Mouse (Mus musculus) NIH3T3 (cell line): ENCODE results near the gene S100a6.
A peak's percentile ranks its signal among the peaks of the same experiment; 100 is the strongest.

Experiments
- DNase-seq: peaks from one replicate; pipeline ENCODE4 v3.0.0-alpha.2; 2012; ENCODE audit warnings: low read depth

S100a6 gene

DNA sequence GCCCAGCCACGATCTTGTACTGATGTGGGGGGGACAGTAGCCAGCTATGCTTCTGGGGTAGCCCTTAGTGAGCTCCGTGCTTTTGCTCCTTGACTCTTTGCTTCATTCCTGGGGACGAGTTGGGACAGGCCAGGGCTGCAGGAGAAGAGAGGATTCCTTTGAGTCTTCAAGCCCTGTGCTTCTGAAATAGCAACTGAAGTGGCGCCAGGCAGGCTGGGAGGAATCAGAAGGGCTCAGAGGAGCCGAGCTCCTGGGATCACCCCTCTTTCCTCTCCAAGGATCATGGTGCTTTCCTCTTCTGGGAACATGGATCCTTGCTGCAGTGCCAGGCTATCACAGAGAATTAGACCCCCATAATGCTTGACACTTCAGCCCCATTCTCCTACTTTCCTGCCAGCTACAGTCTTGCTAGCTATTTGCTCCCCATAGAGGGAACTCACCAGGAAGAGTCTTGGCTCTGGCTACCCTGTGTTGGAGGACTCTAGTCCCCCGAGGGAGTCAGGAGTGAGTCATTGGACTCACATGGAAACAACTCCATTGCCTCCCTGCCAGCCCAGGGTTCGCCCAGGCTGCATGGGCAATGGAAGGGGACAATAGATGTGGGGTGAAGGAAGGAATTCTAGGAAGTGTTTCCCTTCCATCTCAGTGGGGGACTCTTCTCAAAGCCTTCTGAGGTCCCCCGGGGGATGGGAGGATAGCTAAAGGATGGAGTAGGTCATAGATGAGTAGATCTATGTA lies 12.1 kb upstream of the S100a6 start:
- DNase-seq, result peak; percentile 96

DNA sequence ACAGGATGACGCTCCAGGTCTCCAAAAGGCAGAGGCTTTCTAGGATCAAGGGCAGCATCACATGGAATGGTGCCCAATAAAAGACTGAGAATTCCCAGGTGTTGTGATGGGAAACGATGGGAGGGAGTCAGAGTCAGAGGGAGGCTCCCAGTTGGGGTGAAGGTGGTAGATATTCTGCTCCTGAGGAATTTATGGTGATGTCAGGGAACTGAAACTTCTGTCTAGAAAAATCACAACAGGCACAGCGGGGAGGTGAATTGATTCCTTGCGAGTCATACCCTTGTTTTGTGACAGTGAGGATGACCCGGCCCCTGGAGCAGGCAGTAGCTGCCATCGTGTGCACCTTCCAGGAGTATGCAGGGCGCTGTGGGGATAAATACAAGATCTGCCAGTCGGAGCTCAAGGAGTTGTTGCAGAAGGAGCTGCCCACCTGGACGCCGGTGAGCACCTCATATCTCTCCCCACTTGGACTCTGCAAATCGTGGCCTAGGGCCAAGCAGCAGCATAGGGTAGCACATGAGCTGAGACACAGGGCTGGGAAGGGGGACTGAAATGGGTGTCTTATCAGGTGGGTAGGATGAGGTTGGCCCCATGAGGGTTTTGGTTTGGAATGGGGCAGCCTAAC lies 11.1 kb upstream of the S100a6 start, which contains the start of gene Gm42674:
Gm42674 (plus strand) TSS at position 419 of the 625 bp plus-strand sequence.
- DNase-seq, result no peak

DNA sequence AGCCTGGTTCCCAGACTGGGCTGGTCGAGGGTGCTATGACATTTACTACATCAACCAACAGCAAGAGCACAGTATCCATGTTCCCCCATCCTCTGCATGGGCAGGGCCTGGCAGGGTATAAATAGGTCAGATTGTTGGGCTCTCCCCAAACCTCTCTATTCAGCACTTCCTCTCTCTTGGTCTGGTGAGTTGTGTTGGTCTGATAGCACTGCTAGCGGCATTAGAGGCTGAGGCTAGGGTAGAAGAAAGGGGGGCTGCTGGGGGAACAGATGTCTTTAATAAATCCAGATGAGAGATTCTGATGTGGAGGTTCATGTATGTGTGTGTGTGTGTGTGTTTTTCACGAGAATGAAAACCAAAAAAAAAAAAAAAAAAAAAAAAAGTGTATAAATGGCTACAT lies 9.1 kb upstream of the S100a6 start, which contains the start of gene S100a4:
S100a4 (plus strand) TSS at position 149 of the 400 bp plus-strand sequence.
- peak; percentile 94 for DNase-seq

DNA sequence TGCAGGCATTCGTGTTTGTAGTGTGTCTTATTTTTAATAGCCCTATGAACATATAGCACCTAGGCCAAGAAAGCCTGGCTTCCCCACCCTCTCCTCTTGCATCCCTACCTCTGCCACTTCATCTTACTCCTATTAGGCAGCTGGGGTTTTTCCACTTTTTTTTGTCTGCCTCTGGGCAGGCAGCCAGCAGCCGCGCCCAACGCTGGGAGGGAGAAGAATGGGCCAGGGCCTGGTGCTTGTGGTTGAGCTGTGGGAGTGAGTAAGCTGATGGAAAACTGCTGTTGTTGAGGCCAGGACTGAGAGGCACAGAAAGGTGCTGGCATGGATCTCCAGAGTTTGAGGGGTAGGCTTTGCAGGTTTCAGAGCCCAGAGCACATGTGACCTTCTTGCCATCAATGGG lies 8.3 kb upstream of the S100a6 start:
- peak; percentile 99 for DNase-seq

DNA sequence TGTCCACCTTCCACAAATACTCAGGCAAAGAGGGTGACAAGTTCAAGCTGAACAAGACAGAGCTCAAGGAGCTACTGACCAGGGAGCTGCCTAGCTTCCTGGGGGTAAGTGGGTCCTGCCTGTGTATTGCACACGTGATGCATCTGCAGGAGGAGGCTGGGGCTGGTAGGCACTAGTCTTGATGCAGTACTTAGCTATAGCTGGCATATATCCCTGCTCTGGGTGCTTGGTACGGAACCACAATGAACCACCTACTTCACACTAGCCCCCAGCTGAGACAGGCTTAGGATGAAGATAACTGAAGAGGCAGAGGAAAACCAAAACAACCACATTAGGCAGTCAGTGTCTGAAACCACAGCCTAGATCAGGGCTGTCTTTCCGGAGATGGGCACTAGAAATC lies 7.6 kb upstream of the S100a6 start:
- peak; percentile 62 for DNase-seq

DNA sequence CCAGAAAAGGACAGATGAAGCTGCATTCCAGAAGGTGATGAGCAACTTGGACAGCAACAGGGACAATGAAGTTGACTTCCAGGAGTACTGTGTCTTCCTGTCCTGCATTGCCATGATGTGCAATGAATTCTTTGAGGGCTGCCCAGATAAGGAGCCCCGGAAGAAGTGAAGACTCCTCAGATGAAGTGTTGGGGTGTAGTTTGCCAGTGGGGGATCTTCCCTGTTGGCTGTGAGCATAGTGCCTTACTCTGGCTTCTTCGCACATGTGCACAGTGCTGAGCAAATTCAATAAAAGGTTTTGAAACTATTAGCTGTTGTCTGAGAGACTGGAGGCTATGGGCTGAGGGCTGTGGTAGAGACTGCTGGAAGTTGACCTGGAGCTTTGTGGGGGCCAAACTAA lies 6.9 kb upstream of the S100a6 start:
- no peak for DNase-seq

DNA sequence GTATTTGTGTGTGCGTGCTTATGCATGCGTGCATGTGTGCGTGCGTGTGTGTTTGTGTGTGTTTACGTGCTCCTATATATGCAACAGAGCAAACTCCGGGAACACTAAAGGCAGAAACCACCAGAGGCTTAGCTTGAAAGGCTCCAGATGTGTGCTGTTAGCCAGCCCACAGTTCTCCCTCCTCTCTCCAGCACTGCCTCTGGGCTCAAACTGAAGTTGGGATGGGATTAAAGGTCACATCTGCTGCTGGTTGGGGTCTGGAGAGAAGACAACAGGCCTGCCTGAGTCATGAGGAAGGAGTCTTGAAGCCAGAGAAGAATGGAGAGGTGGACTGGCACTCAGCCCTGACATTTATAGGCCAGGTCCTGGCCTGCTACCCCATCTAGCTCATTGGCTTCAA lies 6.5 kb upstream of the S100a6 start:
- DNase-seq, result peak; percentile 97

DNA sequence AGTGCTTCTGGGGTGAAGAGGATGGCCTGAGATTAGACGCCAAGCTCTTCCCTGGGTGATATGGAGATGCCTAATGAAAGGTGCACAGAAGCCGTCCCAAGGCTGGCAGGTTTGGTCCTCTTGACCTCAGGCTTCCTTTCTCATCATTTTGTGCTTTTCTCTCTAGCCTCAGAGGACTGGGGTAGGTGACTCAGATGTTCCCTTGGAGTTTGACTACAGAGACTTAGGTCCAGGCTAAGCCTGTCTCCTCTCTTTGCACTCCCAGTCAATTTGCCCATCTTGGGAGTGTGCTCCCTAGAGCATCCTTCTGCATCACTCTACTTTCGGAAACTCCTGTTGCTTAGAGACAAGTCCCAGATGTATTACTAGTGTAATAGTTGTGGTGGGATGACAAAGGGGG lies 5.3 kb upstream of the S100a6 start:
- peak; percentile 20 for DNase-seq

DNA sequence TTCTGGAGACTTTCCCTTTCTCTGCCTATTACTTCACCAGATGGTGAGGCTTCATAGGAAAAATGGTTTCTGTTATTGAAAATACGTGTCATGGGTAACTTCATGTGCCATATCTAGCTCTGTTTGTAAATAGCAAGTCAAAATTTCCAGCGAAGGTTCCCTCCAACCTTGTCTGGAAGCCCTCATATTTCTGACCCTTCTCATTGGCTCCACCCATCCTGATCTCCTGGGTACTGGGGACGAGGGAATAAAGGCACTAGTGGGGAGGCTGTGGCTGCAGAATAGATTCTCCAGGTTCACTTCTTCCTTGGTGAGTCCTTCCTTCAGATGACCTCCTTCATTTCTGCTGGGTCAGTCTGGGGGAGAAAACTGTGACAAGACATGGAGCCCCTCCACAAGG lies 4.5 kb upstream of the S100a6 start, which contains the start of gene S100a5:
S100a5 (plus strand) TSS at position 301 of the 400 bp plus-strand sequence.
- no peak for DNase-seq

DNA sequence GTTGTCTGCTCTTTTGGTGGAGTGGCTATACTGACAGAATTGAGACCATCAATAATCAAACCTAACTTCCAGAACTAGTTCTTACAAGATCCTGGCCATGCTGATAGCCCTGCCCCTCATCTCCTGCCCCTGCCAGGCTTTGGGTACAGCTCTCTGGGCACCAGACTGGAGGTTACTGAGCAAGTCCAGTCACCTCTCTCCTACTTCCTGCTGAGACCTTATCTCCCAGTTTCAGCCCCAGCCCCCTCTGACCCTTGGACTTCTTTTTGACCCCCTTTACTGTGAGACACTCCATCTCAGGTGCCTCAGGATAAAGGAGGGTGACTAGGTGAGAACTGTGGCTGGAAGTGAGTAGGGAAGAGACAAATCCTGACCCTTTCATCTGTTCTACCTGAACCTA lies 3.6 kb upstream of the S100a6 start:
- no peak for DNase-seq

DNA sequence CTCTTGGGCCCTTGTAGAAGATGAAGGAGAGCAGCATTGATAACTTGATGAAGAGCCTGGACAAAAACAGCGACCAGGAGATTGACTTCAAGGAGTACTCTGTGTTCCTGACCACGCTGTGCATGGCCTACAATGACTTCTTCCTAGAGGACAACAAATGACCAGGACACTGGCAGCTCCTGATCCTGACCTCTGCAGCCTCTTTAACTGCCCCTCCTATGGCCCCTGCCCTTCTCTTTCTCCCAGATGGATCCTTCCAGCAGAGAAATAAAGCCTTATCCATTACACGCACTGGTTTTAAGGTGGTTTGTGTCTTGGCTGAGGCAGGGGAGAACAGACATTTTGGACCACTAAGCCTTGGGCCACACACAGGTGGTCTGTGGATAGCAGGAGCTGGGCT lies 1.2 kb upstream of the S100a6 start:
- DNase-seq, result no peak

DNA sequence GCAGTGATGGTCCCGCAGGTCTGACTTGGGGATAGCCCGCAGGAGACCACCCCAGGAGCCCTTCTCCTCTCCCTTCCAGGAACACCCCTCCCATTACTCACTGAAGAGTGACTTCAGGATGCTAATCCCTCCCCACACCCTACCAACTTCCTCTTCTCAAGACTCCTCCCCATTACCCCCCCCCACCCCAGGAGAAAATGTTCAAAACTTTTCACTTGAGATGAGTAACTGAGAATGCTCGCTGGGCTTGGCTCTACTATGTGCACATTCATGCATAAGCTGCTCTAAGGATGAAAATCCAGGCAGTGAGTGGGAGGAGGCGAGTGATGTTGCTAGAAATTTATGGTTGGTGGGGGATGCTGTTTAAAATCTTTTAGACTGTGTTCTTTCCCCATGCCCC lies 621 bp upstream of the S100a6 start:
- peak; percentile 95 for DNase-seq

DNA sequence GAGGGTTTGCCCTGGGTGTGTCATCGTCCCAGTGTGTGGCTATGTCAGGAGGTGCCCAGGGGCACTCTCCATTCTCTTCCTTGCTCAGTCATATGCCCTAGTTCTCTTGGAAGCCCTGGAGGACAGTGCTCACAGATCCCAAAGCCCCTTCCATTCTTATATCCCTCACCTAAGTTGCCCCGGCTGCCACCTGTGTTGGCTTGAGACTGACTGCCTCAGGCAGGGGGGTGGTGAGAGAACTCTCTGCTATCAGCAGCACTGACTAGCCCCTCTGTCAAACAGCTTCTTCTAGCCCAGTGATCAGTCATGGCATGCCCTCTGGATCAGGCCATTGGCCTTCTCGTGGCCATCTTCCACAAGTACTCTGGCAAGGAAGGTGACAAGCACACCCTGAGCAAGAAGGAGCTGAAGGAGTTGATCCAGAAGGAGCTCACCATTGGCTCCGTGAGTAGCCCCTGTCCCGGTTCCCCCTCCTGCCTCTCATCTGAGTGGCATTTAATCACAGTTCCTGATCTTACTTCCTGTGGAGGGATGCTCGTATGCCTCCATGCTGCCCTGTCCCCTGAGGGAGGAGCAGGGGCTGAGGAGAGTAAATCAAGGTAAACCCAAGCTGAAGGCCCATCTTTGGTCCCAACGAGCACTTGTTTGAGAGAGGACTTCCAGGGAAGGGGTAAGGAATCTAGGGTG lies 922 bp downstream of the S100a6 start:
- peak; percentile 37 for DNase-seq

DNA sequence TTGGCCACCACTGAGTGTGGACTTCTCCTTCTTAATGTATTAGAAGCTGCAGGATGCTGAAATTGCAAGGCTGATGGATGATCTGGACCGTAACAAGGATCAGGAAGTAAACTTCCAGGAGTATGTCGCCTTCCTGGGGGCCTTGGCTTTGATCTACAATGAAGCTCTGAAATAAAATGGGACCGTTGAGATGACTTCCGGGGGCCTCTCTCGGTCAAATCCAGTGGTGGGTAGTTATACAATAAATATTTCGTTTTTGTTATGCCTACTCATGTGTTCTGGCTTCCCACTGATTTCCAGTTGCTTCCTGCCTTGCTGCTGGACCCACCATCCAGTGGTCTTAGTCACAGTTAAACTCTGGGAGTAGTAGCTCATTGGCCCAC lies 1.5 kb downstream of the S100a6 start:
- DNase-seq, result no peak

DNA sequence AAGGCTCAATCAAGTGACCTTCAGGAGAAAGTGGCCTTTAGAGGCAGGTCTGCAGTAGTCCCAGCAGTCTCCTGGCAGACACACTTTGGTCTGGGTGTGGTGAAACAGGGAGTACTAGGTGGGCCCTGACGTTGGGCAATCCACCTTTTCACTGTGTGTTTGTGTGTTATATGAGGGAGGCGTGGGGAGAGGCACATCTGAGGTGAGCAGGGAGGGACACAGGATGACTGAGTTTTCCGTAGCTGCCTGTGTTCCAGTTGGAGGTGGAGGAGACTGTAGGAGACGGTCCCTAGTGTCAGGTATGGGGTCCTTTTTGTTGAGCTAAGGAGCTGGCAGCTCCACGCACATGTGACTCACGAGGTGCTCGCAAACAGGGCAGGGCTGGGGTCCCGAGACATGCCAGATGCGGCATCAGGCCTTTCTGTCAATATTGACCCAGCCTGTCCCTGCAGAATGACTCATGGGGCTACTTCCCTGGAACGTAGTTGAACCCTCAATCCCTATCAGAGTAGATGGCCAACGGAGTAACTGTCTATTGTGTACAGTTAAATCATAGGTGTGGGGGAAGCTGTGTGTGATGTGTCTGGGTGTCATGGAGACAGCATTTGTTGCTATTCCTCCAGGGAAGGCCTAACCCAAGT lies 2.0 kb downstream of the S100a6 start:
- peak; percentile 54 for DNase-seq

DNA sequence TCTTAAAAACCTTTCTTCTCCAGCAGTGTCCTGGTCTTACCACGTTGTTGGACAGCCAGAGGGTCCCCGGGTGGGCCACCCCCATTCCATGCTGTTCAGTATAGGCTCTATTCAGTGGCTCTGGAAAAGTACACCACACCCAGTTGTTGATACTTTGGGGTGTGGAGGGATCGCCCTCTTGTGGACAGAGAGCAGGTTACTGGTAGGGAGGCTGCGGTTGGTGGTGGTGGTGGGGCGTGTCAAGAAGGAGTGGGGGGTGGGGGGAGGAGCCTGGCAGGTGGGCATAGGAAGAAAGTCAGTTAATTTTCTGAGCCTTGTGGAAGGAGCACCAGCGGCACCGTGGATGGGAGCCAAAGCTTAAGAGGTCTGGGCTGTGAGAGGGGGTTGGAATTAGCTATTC lies 2.7 kb downstream of the S100a6 start:
- DNase-seq, result peak; percentile 94

DNA sequence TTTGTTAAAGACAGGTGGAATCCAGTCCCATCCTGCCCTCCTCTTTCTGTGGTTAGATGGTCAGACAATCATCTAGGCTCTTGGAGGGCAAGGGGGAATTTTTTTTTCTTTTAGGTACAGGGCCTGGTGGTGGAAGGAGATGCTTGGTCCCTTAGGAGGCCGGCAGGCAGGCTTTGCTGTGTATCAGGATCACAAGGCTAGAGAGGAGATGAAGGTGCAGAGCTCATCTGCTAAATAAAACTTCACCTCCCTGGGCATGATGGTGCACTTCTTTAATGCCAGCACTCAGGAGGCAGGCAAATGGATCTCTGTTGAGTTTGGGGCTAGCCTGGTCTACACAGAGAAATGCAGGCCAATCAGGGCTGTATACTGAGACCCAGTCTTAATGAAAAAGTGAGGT lies 3.2 kb downstream of the S100a6 start:
- no peak for DNase-seq

DNA sequence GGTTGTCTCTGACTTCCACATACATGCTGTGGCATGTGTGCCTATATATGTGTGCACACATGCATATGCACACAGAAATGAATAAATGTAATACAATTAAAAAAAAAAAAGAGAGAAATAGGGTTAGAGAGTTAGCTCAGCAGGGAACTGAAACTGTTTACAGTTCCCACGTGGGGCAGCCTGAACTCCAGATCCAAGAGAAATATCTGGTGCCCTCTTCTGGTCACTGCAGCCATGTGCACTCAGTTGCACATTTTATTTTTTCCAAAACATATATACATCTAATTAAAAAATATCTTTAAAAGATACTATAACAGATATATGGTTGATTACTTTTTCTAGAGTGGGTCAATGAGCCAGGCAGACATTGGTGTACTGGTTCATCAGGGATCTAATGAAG lies 4.9 kb downstream of the S100a6 start:
- peak; percentile 68 for DNase-seq

DNA sequence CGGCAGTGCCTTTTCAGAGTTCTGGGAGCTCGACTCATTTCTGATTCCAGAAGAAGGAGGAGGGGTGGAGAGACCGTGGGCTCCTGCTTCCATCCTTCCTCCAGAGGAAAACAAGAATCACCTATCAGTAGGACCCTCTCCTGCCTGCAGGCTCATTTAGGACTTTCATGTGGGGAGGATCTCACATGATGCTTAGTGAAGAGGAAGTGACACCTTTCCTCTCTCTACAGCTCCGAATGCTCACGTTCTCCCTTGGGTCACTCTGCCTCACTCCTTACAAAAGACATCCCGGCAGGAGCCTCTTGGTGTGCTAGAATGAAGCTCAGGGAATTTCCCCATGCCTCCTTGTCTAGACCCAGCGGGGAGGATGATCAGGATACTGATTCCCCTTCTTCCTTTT lies 8.9 kb downstream of the S100a6 start:
- no peak for DNase-seq

DNA sequence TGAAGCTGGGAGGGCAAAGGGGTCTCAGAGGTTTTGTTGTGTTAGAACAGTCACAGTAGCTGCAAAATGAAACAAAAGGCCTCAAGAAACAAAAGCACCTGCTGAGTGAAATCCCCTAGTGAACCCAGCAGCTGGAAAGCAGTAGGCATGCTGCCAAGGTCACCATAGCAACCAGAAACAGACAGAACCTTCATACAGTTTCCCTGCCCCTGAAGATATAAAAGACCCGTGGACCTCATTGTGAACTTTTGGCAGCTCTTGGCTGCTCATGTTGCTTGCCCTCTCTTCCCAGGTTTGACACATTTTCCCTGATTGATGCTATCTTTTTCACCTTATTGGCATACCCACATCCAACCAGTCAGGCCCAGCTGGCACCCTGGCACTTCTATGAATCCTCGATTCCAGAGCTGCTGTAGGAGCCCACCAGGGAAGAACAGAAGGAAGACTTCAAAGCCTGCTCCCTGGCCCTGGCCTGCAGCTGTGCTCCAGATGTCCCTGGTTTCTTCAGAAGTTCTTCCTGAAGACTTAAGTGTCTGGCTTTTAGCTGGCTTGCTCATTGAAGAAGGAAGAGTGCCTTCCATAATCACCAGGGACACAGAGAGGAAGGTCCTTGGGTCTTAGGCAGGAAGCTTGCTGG lies 10.9 kb downstream of the S100a6 start:
- DNase-seq, result peak; percentile 56

DNA sequence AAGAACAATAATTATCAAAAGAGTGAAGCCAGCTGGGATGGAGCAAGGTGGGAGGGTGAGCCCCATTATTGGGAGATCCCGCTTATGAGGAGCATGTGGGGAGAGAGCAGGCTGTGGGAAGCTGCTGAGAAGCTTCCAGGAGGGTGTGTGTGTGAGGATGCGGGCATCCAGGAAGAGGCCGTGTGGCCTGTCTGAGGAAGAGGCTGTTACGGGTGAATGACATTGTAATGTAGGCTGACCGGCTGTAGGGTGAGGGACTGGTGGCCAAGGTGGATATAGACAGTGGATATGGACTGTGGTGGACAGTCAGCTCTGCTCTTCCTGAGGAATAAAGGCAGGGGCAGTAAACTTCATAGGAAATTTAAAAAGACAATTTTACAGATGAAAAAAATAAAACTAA lies 12.8 kb downstream of the S100a6 start:
- DNase-seq, result no peak
